Mouse (Mus musculus) CH12.LX (cell line): ENCODE results near the gene Arhgap45. TPM values are rescaled to one million over a fixed set of nuclear protein-coding genes. Genes with fewer than 3 reads are reported as not detected.
A peak's percentile ranks its signal among the peaks of the same experiment; 100 is the strongest.

Source experiments
- DNase-seq: peaks from one replicate; pipeline ENCODE4 v3.0.0-alpha.2; 2013; ENCODE audit errors: extremely low read depth
- H3K27ac ChIP-seq: 2 replicates; pipeline ENCODE4 v1.5.1; 2012; ENCODE audit warnings: low read depth, mild to moderate bottlenecking, control low read depth, moderate library complexity; ENCODE audit not compliant: insufficient read depth
- H3K27me3 ChIP-seq: replicated peaks from 2 replicates; pipeline ENCODE3; 2012; ENCODE audit warnings: inconsistent platforms
- H3K36me3 ChIP-seq, 2 experiments: replicated peaks in 1 of 2; 2 replicates each; pipeline versions ENCODE3 to v1.6.1; 2012; ENCODE audit warnings: inconsistent platforms in 1 of 2, low read length in 1 of 2, mild to moderate bottlenecking in 1 of 2, mixed read lengths in 1 of 2, moderate library complexity in 1 of 2; ENCODE audit not compliant: control insufficient read depth in 1 of 2, insufficient read depth in 1 of 2
- H3K4me1 ChIP-seq, 2 experiments: 2 replicates each; pipeline ENCODE4 v1.6.1; 2012; ENCODE audit warnings: inconsistent platforms in 1 of 2, moderate library complexity in 1 of 2; ENCODE audit not compliant: insufficient read depth in 2 of 2, control insufficient read depth in 1 of 2
- H3K4me2 ChIP-seq: 2 replicates; pipeline ENCODE4 v1.6.1; 2012; ENCODE audit warnings: low read depth, mild to moderate bottlenecking, control low read depth; ENCODE audit not compliant: poor library complexity, insufficient read depth, severe bottlenecking
- H3K4me3 ChIP-seq, 3 experiments: fragments of 150-350 bp in 1 of 3; sonication (generic) in 1 of 3; replicated peaks in 1 of 3; 2 replicates each; pipeline versions ENCODE3 to v1.5.1; 2011 to 2012; ENCODE audit warnings: low read depth in 2 of 3, low read length in 2 of 3, mild to moderate bottlenecking in 2 of 3, moderate library complexity in 2 of 3, control low read depth in 1 of 3, improper control_type of control experiment in 1 of 3, inconsistent platforms in 1 of 3, mixed read lengths in 1 of 3; ENCODE audit not compliant: poor library complexity in 1 of 3
- H3K79me2 ChIP-seq: replicated peaks from 2 replicates; pipeline ENCODE4 v1.6.1; 2012; ENCODE audit warnings: mild to moderate bottlenecking, moderate library complexity; ENCODE audit not compliant: control insufficient read depth, poor library complexity, insufficient read depth, severe bottlenecking; ENCODE audit errors: extremely low read depth
- H3K9ac ChIP-seq: 2 replicates; pipeline ENCODE4 v1.6.1; 2012; ENCODE audit warnings: low read depth, mild to moderate bottlenecking, control low read depth, moderate library complexity; ENCODE audit not compliant: insufficient read depth
- H3K9me3 ChIP-seq: replicated peaks from 2 replicates; pipeline ENCODE3; 2012; ENCODE audit warnings: low read length, inconsistent platforms, mixed read lengths
- BHLHE40 ChIP-seq: IDR thresholded peaks from 2 replicates; pipeline ENCODE4 v1.6.1; 2011; ENCODE audit warnings: mild to moderate bottlenecking, low read depth, low read length, improper control_type of control experiment
- CHD2 ChIP-seq: IDR thresholded peaks from 2 replicates; pipeline ENCODE4 v1.6.1; 2011; ENCODE audit warnings: low read length, improper control_type of control experiment
- CTCF ChIP-seq, 2 experiments: IDR thresholded peaks in 1 of 2; conservative IDR thresholded peaks in 1 of 2; 2 replicates each; pipeline ENCODE4 v1.5.1; 2011 to 2012; ENCODE audit warnings: low read depth in 2 of 2, low read length in 2 of 2, improper control_type of control experiment in 1 of 2, inconsistent platforms in 1 of 2, mild to moderate bottlenecking in 1 of 2, moderate library complexity in 1 of 2
- ELF1 ChIP-seq: IDR thresholded peaks from 2 replicates; pipeline ENCODE4 v1.6.1; 2014; ENCODE audit warnings: low read depth, mild to moderate bottlenecking, inconsistent platforms, low read length, improper control_type of control experiment
- ETS1 ChIP-seq: conservative IDR thresholded peaks from 2 replicates; pipeline ENCODE4 v1.6.1; 2012; ENCODE audit warnings: low read depth, mild to moderate bottlenecking, inconsistent platforms, low read length, improper control_type of control experiment, moderate library complexity
- IRF4 ChIP-seq: IDR thresholded peaks from 2 replicates; pipeline ENCODE4 v1.6.1; 2014; ENCODE audit warnings: low read depth, mild to moderate bottlenecking, inconsistent platforms, low read length, improper control_type of control experiment
- JUN ChIP-seq: IDR thresholded peaks from 2 replicates; pipeline ENCODE4 v1.6.1; 2011; ENCODE audit warnings: low read depth, mild to moderate bottlenecking, low read length, improper control_type of control experiment, moderate library complexity; ENCODE audit not compliant: insufficient read depth
- JUND ChIP-seq: conservative IDR thresholded peaks from 2 replicates; pipeline ENCODE4 v1.6.1; 2011; ENCODE audit warnings: low read depth, low read length, improper control_type of control experiment
- KAT2A ChIP-seq: IDR thresholded peaks from 2 replicates; pipeline ENCODE4 v1.6.1; 2012; ENCODE audit warnings: low read length, improper control_type of control experiment, inconsistent platforms; ENCODE audit not compliant: insufficient replicate concordance
- MAX ChIP-seq: IDR thresholded peaks from 2 replicates; pipeline ENCODE4 v1.6.1; 2011; ENCODE audit warnings: low read length, improper control_type of control experiment
- MAZ ChIP-seq: IDR thresholded peaks from 2 replicates; pipeline ENCODE4 v1.6.1; 2012; ENCODE audit warnings: low read depth, mild to moderate bottlenecking, inconsistent platforms, low read length, improper control_type of control experiment, moderate library complexity
- MEF2A ChIP-seq: IDR thresholded peaks from 2 replicates; pipeline ENCODE4 v1.6.1; 2014; ENCODE audit warnings: low read depth, mild to moderate bottlenecking, inconsistent platforms, low read length, improper control_type of control experiment, borderline replicate concordance
- MYC ChIP-seq: IDR thresholded peaks from 2 replicates; pipeline ENCODE4 v1.6.1; 2011; ENCODE audit warnings: low read depth, mild to moderate bottlenecking, improper control_type of control experiment, low read length
- POLR2A ChIP-seq: IDR thresholded peaks from 2 replicates; pipeline ENCODE4 v1.6.1; 2011; ENCODE audit warnings: low read depth, mild to moderate bottlenecking, improper control_type of control experiment, low read length
- RAD21 ChIP-seq: IDR thresholded peaks from 2 replicates; pipeline ENCODE4 v1.6.1; 2011; ENCODE audit warnings: low read depth, mild to moderate bottlenecking, low read length, improper control_type of control experiment, moderate library complexity
- SMC3 ChIP-seq: IDR thresholded peaks from 2 replicates; pipeline ENCODE4 v1.6.1; 2011; ENCODE audit warnings: low read depth, low read length, improper control_type of control experiment
- TCF12 ChIP-seq: IDR thresholded peaks from 2 replicates; pipeline ENCODE4 v1.6.1; 2014; ENCODE audit warnings: low read depth, mild to moderate bottlenecking, inconsistent platforms, low read length, improper control_type of control experiment
- UBTF ChIP-seq: IDR thresholded peaks from 2 replicates; pipeline ENCODE4 v1.6.1; 2012; ENCODE audit warnings: low read depth, mild to moderate bottlenecking, inconsistent platforms, low read length, improper control_type of control experiment, moderate library complexity
- USF2 ChIP-seq: conservative IDR thresholded peaks from 2 replicates; pipeline ENCODE4 v1.6.1; 2011; ENCODE audit warnings: low read depth, low read length, improper control_type of control experiment
- ZMIZ1 ChIP-seq: IDR thresholded peaks from 2 replicates; pipeline ENCODE4 v1.6.1; 2012; ENCODE audit warnings: low read depth, mild to moderate bottlenecking, inconsistent platforms, low read length, improper control_type of control experiment
- ZNF384 ChIP-seq: IDR thresholded peaks from 2 replicates; pipeline ENCODE4 v1.6.1; 2012; ENCODE audit warnings: low read depth, low read length, improper control_type of control experiment, inconsistent platforms
- dilution Hi-C: fragments of 300-500 bp; cut with MboI; formaldehyde crosslinking; loops from 2 replicates; pipeline ENCODE4 v1.14.3; 2020; ENCODE audit warnings: low sequenced_read_pairs; ENCODE audit not compliant: extremely low pct_unique_long_range_greater_than_20kb, extremely low pct_ligation_motif_present
- in situ Hi-C: fragments of 300-500 bp; cut with MboI; formaldehyde crosslinking; loops from 3 replicates; pipeline ENCODE4 v1.14.3; 2019; ENCODE audit warnings: low sequenced_read_pairs, low pct_ligation_motif_present, low pct_unique_long_range_greater_than_20kb, mixed read lengths
- polyA plus RNA-seq: library from polyadenylated mRNA; unstranded; fragments of >175 nt; gene quantifications from 2 replicates; pipeline ENCODE4 v1.2.1, GENCODE M21; 2012; ENCODE audit warnings: low read depth; ENCODE audit not compliant: insufficient read length
- total RNA-seq, 2 experiments: library from RNA; depleted of rRNA; stranded (reverse); fragments of 300-350 nt in 1 of 2; fragments of >200 nt in 1 of 2; gene quantifications; 2 replicates each; pipeline ENCODE4 v1.2.3; 2012 to 2014

Gene Arhgap45
- total and polyA plus RNA-seq, 3 experiments = 10.3 to 25.9 (median 20.2) TPM

- TF ChIP-seq CTCF (conservative IDR thresholded peaks at IDR 0.05 in 1 of 2, IDR thresholded peaks at IDR 0.05 in 1 of 2; ENCODE audit: low read depth in 2 of 2, low read length in 2 of 2) (peak in 1 of 2 experiments; percentile 77; a peak in 2 of 4 replicates), JUN (no peak), MAZ (no peak), RAD21 (peak; percentile 70), ZMIZ1 (no peak), ELF1 (no peak), ZNF384 (no peak), MAX (no peak), UBTF (no peak), KAT2A (no peak), POLR2A (0 out of 2 replicates have a peak, but pooled peaks have one; percentile 3), MYC (no peak), IRF4 (peak; percentile 54; the same call in 1 of the 2 replicates), TCF12 (0 out of 2 replicates have a peak, but pooled peaks have one; percentile 11), MEF2A (0 out of 2 replicates have a peak, but pooled peaks have one; percentile 16), CHD2 (no peak), SMC3 (peak; percentile 61), USF2 (no peak), BHLHE40 (peak; percentile 41; the same call in 1 of the 2 replicates), ETS1 (no peak), JUND (no peak)
- TF ChIP-seq, all 38 proteins: peak for 8
- Histone ChIP-seq H3K9ac (peak overlapping the region; percentile 54), H3K79me2 (peaks cover 13% of the 10 kb centered on the region), H3K9me3 (no peaks in the 10 kb centered on the region), H3K4me2 (peak overlapping the region; percentile 86), H3K36me3 (peaks cover 60 to 78% of the 10 kb centered on the region in 2 experiments), H3K4me1 (peaks cover 35 to 71% of the 10 kb centered on the region in 2 experiments), H3K27me3 (no peaks in the 10 kb centered on the region), H3K27ac (peak overlapping the region; percentile 99), H3K4me3 (no peak overlapping the region)
- dilution Hi-C loops (no loop called here), in situ Hi-C loops (no loop called here)
- DNase-seq = no peak
Measured at GRCm38 (mm10) chr10:80033511-80034391, 17.3 kb downstream of the Arhgap45 start.
